ENCODE assay signal across 10 mouse cellular contexts in genomic region chr6:112758541-112758940, GRCm38 (mm10).
DNase-seq lines count a peak whose midpoint lies in the region; ATAC-seq and TF ChIP-seq lines count a peak whose summit lies in the region.
"Had no signal": no experiment of that assay in that cellular context is flagged by ENCODE, and none has a peak within 500 bp of the region (broad histone marks: within the 10 kb centered on the region; RNA-seq: fewer than 3 reads in every experiment).

No protein-coding gene starts in this region.

- no peak overlapping the region for H3K9ac ChIP-seq in midbrain, embryonic 12.5 days (replicated peaks)
- no peak overlapping the region for H3K9ac ChIP-seq in midbrain, embryonic 16.5 days (ENCODE audit: low read depth, low read length)
- no peak overlapping the region for H3K9ac ChIP-seq in embryonic facial prominence, embryonic 14.5 days (ENCODE audit: low read depth, low read length)
- no peak overlapping the region for H3K9ac ChIP-seq in limb, embryonic 13.5 days
- H3K9ac ChIP-seq: heart, embryonic 13.5 days had no signal

- intact Hi-C loops in gastrocnemius, adult 2 months (cut with DNase I), result no loop called here

- H3K27ac ChIP-seq in gastrocnemius, adult 2 months, result no peak overlapping the region
- H3K27ac ChIP-seq in midbrain, embryonic 12.5 days (replicated peaks), result peak overlapping the region; percentile 32; the same call in 1 of the 2 replicates
- H3K27ac ChIP-seq in midbrain, embryonic 16.5 days (ENCODE audit: low read length), result no peak overlapping the region
- H3K27ac ChIP-seq in embryonic facial prominence, embryonic 14.5 days (replicated peaks; ENCODE audit: low read depth, low read length), result no peak overlapping the region
- no peak overlapping the region for H3K27ac ChIP-seq in limb, embryonic 13.5 days
- H3K27ac ChIP-seq: heart, embryonic 13.5 days had no signal

- no peak overlapping the region for H3K4me2 ChIP-seq in midbrain, embryonic 12.5 days (replicated peaks)
- H3K4me2 ChIP-seq in midbrain, embryonic 16.5 days (ENCODE audit: low read length), result no peak overlapping the region
- no peak overlapping the region for H3K4me2 ChIP-seq in embryonic facial prominence, embryonic 14.5 days (ENCODE audit: low read depth, low read length)
- no peak overlapping the region for H3K4me2 ChIP-seq in limb, embryonic 13.5 days (replicated peaks)
- H3K4me2 ChIP-seq: heart, embryonic 13.5 days had no signal

- H3K36me3 ChIP-seq in midbrain, embryonic 12.5 days, result peaks cover 87% of the 10 kb centered on the region
- H3K36me3 ChIP-seq in midbrain, embryonic 16.5 days (ENCODE audit: control insufficient read depth, insufficient read depth, low read length), result peaks cover 20% of the 10 kb centered on the region
- peaks cover 13% of the 10 kb centered on the region; the same call in 1 of the 2 replicates for H3K36me3 ChIP-seq in embryonic facial prominence, embryonic 14.5 days (ENCODE audit: control insufficient read depth, insufficient read depth, low read length)
- H3K36me3 ChIP-seq in limb, embryonic 13.5 days, result peaks cover 17% of the 10 kb centered on the region
- H3K36me3 ChIP-seq: heart, embryonic 13.5 days had no signal

- no peak for ATAC-seq in midbrain, embryonic 12.5 days (ENCODE audit: low FRiP score, low read depth)
- ATAC-seq in midbrain, embryonic 16.5 days, result no peak
- no peak for ATAC-seq in embryonic facial prominence, embryonic 14.5 days (ENCODE audit: low read depth)
- peak; percentile 38; the same call in 1 of the 2 replicates for ATAC-seq in limb, embryonic 13.5 days (ENCODE audit: low FRiP score, low read depth)

- no peaks in the 10 kb centered on the region for H3K4me1 ChIP-seq in midbrain, embryonic 12.5 days
- H3K4me1 ChIP-seq in midbrain, embryonic 16.5 days (ENCODE audit: control insufficient read depth, insufficient read depth, low read length), result no peaks in the 10 kb centered on the region
- H3K4me1 ChIP-seq in embryonic facial prominence, embryonic 14.5 days (ENCODE audit: control insufficient read depth, insufficient read depth, low read length), result peaks cover 15% of the 10 kb centered on the region
- peaks cover 34% of the 10 kb centered on the region for H3K4me1 ChIP-seq in limb, embryonic 13.5 days
- H3K4me1 ChIP-seq: heart, embryonic 13.5 days had no signal

- peak; percentile 23 for DNase-seq in gastrocnemius, adult 2 months
- no peak for DNase-seq in gastrocnemius, postnatal 10 days
- DNase-seq in embryonic facial prominence, embryonic 14.5 days (ENCODE audit: low spot score), result peak; percentile 57
- DNase-seq in thymus, postnatal 4 days, result no peak
- DNase-seq in layer of hippocampus, adult 11-12 months (ENCODE audit: low spot score), result no peak
- DNase-seq: cerebellum, postnatal 10 days had no signal

- WGBS in midbrain, embryonic 12.5 days, result 42% methylated on average over 4 of the region's 4 CpGs
- 58% methylated on average over 4 of the region's 4 CpGs for WGBS in midbrain, embryonic 16.5 days
- WGBS in embryonic facial prominence, embryonic 14.5 days, result 19% methylated on average over 4 of the region's 4 CpGs
- WGBS in limb, embryonic 13.5 days, result 31% methylated on average over 4 of the region's 4 CpGs

- no peak for TF ChIP-seq CTCF in gastrocnemius, adult 2 months (IDR thresholded peaks at IDR 0.05)

- H3K27me3 ChIP-seq in midbrain, embryonic 12.5 days, result no peaks in the 10 kb centered on the region
- no peaks in the 10 kb centered on the region for H3K27me3 ChIP-seq in midbrain, embryonic 16.5 days (ENCODE audit: control insufficient read depth, insufficient read depth, low read depth, low read length)
- no peaks in the 10 kb centered on the region for H3K27me3 ChIP-seq in embryonic facial prominence, embryonic 14.5 days (replicated peaks; ENCODE audit: control insufficient read depth, insufficient read depth, low read length)
- no peaks in the 10 kb centered on the region for H3K27me3 ChIP-seq in limb, embryonic 13.5 days
- H3K27me3 ChIP-seq: heart, embryonic 13.5 days had no signal

- no peaks in the 10 kb centered on the region for H3K9me3 ChIP-seq in midbrain, embryonic 12.5 days
- H3K9me3 ChIP-seq in midbrain, embryonic 16.5 days (replicated peaks; ENCODE audit: control insufficient read depth, low read length, poor library complexity, severe bottlenecking), result no peaks in the 10 kb centered on the region
- no peaks in the 10 kb centered on the region for H3K9me3 ChIP-seq in embryonic facial prominence, embryonic 14.5 days (ENCODE audit: control insufficient read depth, low read length)
- no peaks in the 10 kb centered on the region for H3K9me3 ChIP-seq in limb, embryonic 13.5 days
- H3K9me3 ChIP-seq: heart, embryonic 13.5 days had no signal

- no peak overlapping the region for H3K4me3 ChIP-seq in gastrocnemius, adult 2 months
- no peak overlapping the region for H3K4me3 ChIP-seq in midbrain, embryonic 12.5 days
- no peak overlapping the region for H3K4me3 ChIP-seq in midbrain, embryonic 16.5 days (ENCODE audit: low read depth, low read length)
- H3K4me3 ChIP-seq in embryonic facial prominence, embryonic 14.5 days (ENCODE audit: low read depth, low read length), result no peak overlapping the region
- no peak overlapping the region for H3K4me3 ChIP-seq in limb, embryonic 13.5 days
- H3K4me3 ChIP-seq: heart, embryonic 13.5 days had no signal

Comparison
In these comparisons a context has a peak if more than half of its experiments do, and no peak if none do; other contexts are left out.
1. DNase-seq: peak in gastrocnemius, adult 2 months (single experiment) and embryonic facial prominence, embryonic 14.5 days (single experiment); none in gastrocnemius, postnatal 10 days (single experiment), thymus, postnatal 4 days (single experiment) and layer of hippocampus, adult 11-12 months (single experiment).